Mouse (Mus musculus) thymus, adult 2 months (tissue): Measurements from ENCODE around the gene Susd6. TPM values are rescaled to one million over a fixed set of nuclear protein-coding genes. Genes with fewer than 3 reads are reported as not detected.

Source experiments
- DNase-seq: peaks from one replicate; pipeline ENCODE4 v3.0.0; 2021
- H3K27ac ChIP-seq: fragments of 200-500 bp; 2 replicates; pipeline ENCODE4 v1.5.1; 2012; ENCODE audit warnings: low read length, control low read depth; ENCODE audit not compliant: control insufficient read depth, insufficient read depth
- H3K27me3 ChIP-seq: fragments of 200-500 bp; 2 replicates; pipeline ENCODE4 v1.6.1; 2012; ENCODE audit warnings: mild to moderate bottlenecking, low read length, moderate library complexity, mixed read lengths; ENCODE audit not compliant: control insufficient read depth, insufficient read depth
- H3K36me3 ChIP-seq: fragments of 200-500 bp; 2 replicates; pipeline ENCODE4 v1.6.1; 2012; ENCODE audit warnings: mild to moderate bottlenecking, low read length, moderate library complexity; ENCODE audit not compliant: control insufficient read depth, insufficient read depth
- H3K4me1 ChIP-seq: fragments of 200-500 bp; replicated peaks from 2 replicates; pipeline ENCODE4 v1.6.1; 2012; ENCODE audit warnings: low read length; ENCODE audit not compliant: control insufficient read depth, insufficient read depth
- H3K4me3 ChIP-seq: fragments of 200-500 bp; 2 replicates; pipeline ENCODE4 v1.5.1; 2012; ENCODE audit warnings: mild to moderate bottlenecking, low read length, control low read depth, moderate library complexity; ENCODE audit not compliant: control insufficient read depth, insufficient read depth
- CTCF ChIP-seq: fragments of 200-500 bp; IDR thresholded peaks from 2 replicates; pipeline ENCODE4 v1.5.1; 2012; ENCODE audit warnings: mild to moderate bottlenecking, control low read depth, low read length, moderate library complexity, borderline replicate concordance; ENCODE audit not compliant: control insufficient read depth, poor library complexity, insufficient read depth; ENCODE audit errors: extremely low read depth
- POLR2A ChIP-seq: fragments of 200-500 bp; IDR thresholded peaks from 2 replicates; pipeline ENCODE4 v1.6.1; 2012; ENCODE audit warnings: mild to moderate bottlenecking, low read length, control low read depth, moderate library complexity; ENCODE audit not compliant: control insufficient read depth, poor library complexity, insufficient read depth; ENCODE audit errors: extremely low read depth
- whole genome bisulfite sequencing: fragments of 180-500 bp; shearing (Covaris S2); methylation state at CpG from one replicate; pipeline ENCODE4 v1.1.7; 2018; 5-methylcytosine and 5-hydroxymethylcytosine counted together
- polyA plus RNA-seq: library from polyadenylated mRNA; depleted of rRNA; stranded (reverse); fragments of >200 nt; gene quantifications from 2 replicates; pipeline ENCODE4 v1.2.3, GENCODE M21; 2012

Gene Susd6
- polyA plus RNA-seq, 1 experiment: 81.3 TPM

- no peaks in the 10 kb centered on the region for H3K4me1 ChIP-seq
- TF ChIP-seq POLR2A: no peak
- TF ChIP-seq CTCF: no peak
- WGBS: 89% methylated on average over 1 of the region's 1 CpGs
- H3K27me3 ChIP-seq: no peaks in the 10 kb centered on the region
- DNase-seq: no peak
- no peaks in the 10 kb centered on the region for H3K36me3 ChIP-seq
- H3K27ac ChIP-seq: no peak overlapping the region
- H3K4me3 ChIP-seq: no peak overlapping the region
Observed at GRCm38 (mm10) chr12:80845901-80846300, 55.6 kb downstream of the Susd6 start.

- Histone ChIP-seq H3K4me1 (no peaks in the 10 kb centered on the region), H3K27ac (no peak overlapping the region), H3K36me3 (peaks cover 5% of the 10 kb centered on the region; the same call in 1 of the 2 replicates), H3K4me3 (no peak overlapping the region), H3K27me3 (no peaks in the 10 kb centered on the region)
- 54% methylated on average over 1 of the region's 1 CpGs for WGBS
- no peak for DNase-seq
- TF ChIP-seq CTCF (no peak), POLR2A (no peak)
Observed at GRCm38 (mm10) chr12:80846861-80847268, 56.6 kb downstream of the Susd6 start.

- H3K36me3 ChIP-seq: peaks cover 6% of the 10 kb centered on the region; the same call in 1 of the 2 replicates
- DNase-seq: no peak
- no peak overlapping the region for H3K4me3 ChIP-seq
- H3K4me1 ChIP-seq: no peaks in the 10 kb centered on the region
- H3K27me3 ChIP-seq: no peaks in the 10 kb centered on the region
- TF ChIP-seq CTCF (no peak), POLR2A (no peak)
- WGBS: 89% methylated on average over 1 of the region's 1 CpGs
- no peak overlapping the region for H3K27ac ChIP-seq
Observed at GRCm38 (mm10) chr12:80852001-80852400, 61.7 kb downstream of the Susd6 start.

GRCm38 (mm10) chr12:80853737-80854136 is 63.4 kb downstream of the Susd6 start:
- Histone ChIP-seq H3K4me3 (no peak overlapping the region), H3K27ac (no peak overlapping the region), H3K36me3 (peaks cover 6% of the 10 kb centered on the region; the same call in 1 of the 2 replicates), H3K4me1 (no peaks in the 10 kb centered on the region), H3K27me3 (no peaks in the 10 kb centered on the region)
- no peak for DNase-seq
- TF ChIP-seq POLR2A (no peak), CTCF (no peak)
- WGBS: 72% methylated on average over 3 of the region's 3 CpGs

GRCm38 (mm10) chr12:80854671-80855070 is 64.4 kb downstream of the Susd6 start:
- Histone ChIP-seq H3K27ac (no peak overlapping the region), H3K36me3 (peaks cover 6% of the 10 kb centered on the region; the same call in 1 of the 2 replicates), H3K4me3 (no peak overlapping the region), H3K27me3 (no peaks in the 10 kb centered on the region), H3K4me1 (no peaks in the 10 kb centered on the region)
- no peak for TF ChIP-seq POLR2A
- TF ChIP-seq CTCF: no peak
- over 99% methylated on average over 4 of the region's 4 CpGs for WGBS
- DNase-seq: no peak

- Histone ChIP-seq H3K4me1 (no peaks in the 10 kb centered on the region), H3K27me3 (no peaks in the 10 kb centered on the region), H3K27ac (no peak overlapping the region), H3K4me3 (no peak overlapping the region), H3K36me3 (peaks cover 6% of the 10 kb centered on the region; the same call in 1 of the 2 replicates)
- 97% methylated on average over 2 of the region's 2 CpGs for WGBS
- no peak for DNase-seq
- TF ChIP-seq POLR2A (no peak), CTCF (no peak)
Observed at GRCm38 (mm10) chr12:80855100-80855499, 64.8 kb downstream of the Susd6 start.

- TF ChIP-seq CTCF (no peak), POLR2A (no peak)
- Histone ChIP-seq H3K4me3 (no peak overlapping the region), H3K4me1 (no peaks in the 10 kb centered on the region), H3K27me3 (no peaks in the 10 kb centered on the region), H3K27ac (no peak overlapping the region), H3K36me3 (peaks cover 6% of the 10 kb centered on the region; the same call in 1 of the 2 replicates)
- no peak for DNase-seq
- 95% methylated on average over 1 of the region's 1 CpGs for WGBS
Observed at GRCm38 (mm10) chr12:80855581-80855980, 65.3 kb downstream of the Susd6 start.
